Mouse (Mus musculus): Measurements from ENCODE around the gene Gm34302. TPM values are rescaled to one million over a fixed set of nuclear protein-coding genes. Genes with fewer than 3 reads are reported as not detected.

Gm34302 gene
- polyA plus RNA-seq, 1 experiment from 2014 or later: not detected

DNA sequence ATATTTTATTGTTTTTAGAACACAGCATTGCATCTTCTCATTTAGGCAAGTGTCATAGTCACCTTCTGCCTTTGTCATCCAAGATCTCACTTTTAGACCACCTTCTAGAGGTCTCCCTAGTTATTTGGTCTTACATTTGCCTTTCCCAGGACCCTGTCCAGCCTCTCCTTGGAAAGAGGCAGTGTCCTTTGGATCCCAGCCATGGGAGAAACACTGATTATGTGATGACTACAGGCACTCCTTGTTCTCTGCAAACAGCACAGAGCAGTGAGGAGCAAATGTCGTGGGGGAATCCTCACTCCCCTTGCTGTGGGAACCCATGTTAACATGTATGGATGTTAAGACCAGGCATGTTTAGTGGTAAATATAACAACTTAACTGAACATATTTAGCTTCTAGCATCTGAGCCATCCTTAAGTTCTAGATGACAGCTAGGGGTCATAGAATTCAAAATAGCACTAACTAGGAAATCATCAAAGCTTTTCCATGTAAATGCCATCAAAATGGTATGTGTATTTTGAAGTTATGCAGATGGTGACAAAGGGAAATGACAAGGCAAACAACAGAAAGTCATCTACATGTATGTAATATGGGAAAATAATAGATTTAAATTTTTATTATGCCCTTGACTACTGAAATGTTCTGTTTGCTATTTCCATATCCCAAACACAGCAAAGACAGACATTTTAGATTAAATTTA lies 43.1 kb downstream of the Gm34302 start:
- CTCF ChIA-PET: interaction anchor here (0.9 to 1.5 kb wide), 3 partner anchors 16 to 25 kb away, joined by 3 to 4 read pairs (median 3); no protein-coding TSS in a partner anchor
- POLR2A ChIA-PET: no interaction called here
- no peak for TF ChIP-seq CTCF (IDR thresholded peaks at IDR 0.05)
- DNase-seq (ENCODE audit: low read depth, low spot score) (no peak), ATAC-seq (no peak)
- no peaks in the 10 kb centered on the region for H3K27me3 ChIP-seq
- in situ Hi-C loops (cut with MboI; ENCODE audit: low pct_unique_long_range_greater_than_20kb): no loop called here

DNA sequence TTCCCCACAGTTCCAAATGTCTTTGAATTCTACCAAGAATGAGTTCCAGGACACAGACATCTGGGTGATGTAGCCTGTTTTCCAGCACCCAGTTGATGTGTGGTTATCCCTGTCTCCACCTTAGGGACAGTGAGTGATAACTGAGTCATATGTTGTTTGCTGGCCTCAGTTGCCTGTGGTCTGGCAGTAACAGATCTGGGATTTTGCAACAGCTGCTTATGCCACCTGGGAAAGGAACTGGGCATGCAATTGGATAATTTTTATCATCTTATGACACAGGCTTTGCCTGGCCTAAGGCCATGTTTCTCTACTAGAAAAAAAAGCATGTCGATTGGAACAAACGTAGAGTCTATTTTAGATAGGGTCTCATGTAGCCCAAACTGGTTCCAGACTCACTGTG lies 43.9 kb downstream of the Gm34302 start:
- H3K27me3 ChIP-seq: no peaks in the 10 kb centered on the region
- ChIA-PET CTCF (interaction anchor here (0.9 to 1.5 kb wide), 3 partner anchors 17 to 26 kb away, joined by 3 to 4 read pairs (median 3); no protein-coding TSS in a partner anchor), POLR2A (no interaction called here)
- TF ChIP-seq CTCF (IDR thresholded peaks at IDR 0.05): no peak
- DNase-seq (ENCODE audit: low read depth, low spot score): peak; percentile 64
- in situ Hi-C loops (cut with MboI; ENCODE audit: low pct_unique_long_range_greater_than_20kb): no loop called here
- ATAC-seq: peak; percentile 83

DNA sequence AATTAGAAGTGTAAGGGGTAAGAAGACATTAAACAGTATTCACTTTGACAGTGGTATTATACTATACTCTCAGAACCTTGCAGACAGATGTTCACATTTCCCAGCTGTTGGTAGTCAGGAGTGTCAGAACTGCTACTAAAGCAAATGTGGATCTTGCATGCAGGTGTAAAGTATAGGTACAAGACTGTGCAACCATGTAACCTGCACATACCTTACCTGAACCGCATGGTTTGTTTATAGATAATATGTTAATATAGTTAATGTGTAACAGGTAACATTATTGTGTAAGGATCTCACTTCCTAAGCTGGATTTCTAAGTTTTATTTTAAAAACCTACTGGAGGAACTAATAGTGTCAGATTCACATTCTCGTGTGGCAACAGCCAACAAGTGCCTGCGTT lies 44.8 kb downstream of the Gm34302 start:
- no peak for ATAC-seq
- ChIA-PET POLR2A (no interaction called here), CTCF (no interaction called here)
- in situ Hi-C loops (cut with MboI; ENCODE audit: low pct_unique_long_range_greater_than_20kb): no loop called here
- H3K27me3 ChIP-seq: no peaks in the 10 kb centered on the region
- TF ChIP-seq CTCF (IDR thresholded peaks at IDR 0.05): no peak
- no peak for DNase-seq (ENCODE audit: low read depth, low spot score)

Other genes starting within 250 kb of the Gm34302 start
- 202 TPM for gene Mme, start 242.3 kb downstream of the Gm34302 start, polyA plus RNA-seq (2021)